Mouse (Mus musculus) intestine, embryonic 16.5 days (tissue): ENCODE measurements around the gene Man2a2. TPM values are rescaled to one million over a fixed set of nuclear protein-coding genes. Genes with fewer than 3 reads are reported as not detected.

Source experiments
- ATAC-seq: fragments of 200-750 bp; cut with Nextera tagmentation; 2 replicates; pipeline ENCODE4 v1.8.0; 2017; ENCODE audit warnings: moderate TSS enrichment, moderate library complexity
- H3K27ac ChIP-seq: fragments of 300-500 bp; sonication (generic); 2 replicates; pipeline ENCODE4 v1.5.1; 2014; ENCODE audit warnings: mild to moderate bottlenecking, low read length
- H3K27me3 ChIP-seq: fragments of 300-500 bp; sonication (generic); replicated peaks from 2 replicates; pipeline ENCODE4 v1.6.1; 2014; ENCODE audit warnings: low read length, control low read depth, mixed read lengths; ENCODE audit not compliant: control insufficient read depth, insufficient read depth
- H3K36me3 ChIP-seq: fragments of 300-500 bp; sonication (generic); 2 replicates; pipeline ENCODE4 v1.6.1; 2014; ENCODE audit warnings: low read length, control low read depth; ENCODE audit not compliant: control insufficient read depth, insufficient read depth
- H3K4me1 ChIP-seq: fragments of 300-500 bp; sonication (generic); 2 replicates; pipeline ENCODE4 v1.6.1; 2014; ENCODE audit warnings: low read length, control low read depth, mixed read lengths; ENCODE audit not compliant: control insufficient read depth, insufficient read depth
- H3K4me2 ChIP-seq: fragments of 300-500 bp; sonication (generic); 2 replicates; pipeline ENCODE4 v1.6.1; 2014; ENCODE audit warnings: low read depth, low read length, control low read depth
- H3K4me3 ChIP-seq: fragments of 300-500 bp; sonication (generic); 2 replicates; pipeline ENCODE4 v1.5.1; 2014; ENCODE audit warnings: mild to moderate bottlenecking, low read length
- H3K9ac ChIP-seq: fragments of 300-500 bp; sonication (generic); 2 replicates; pipeline ENCODE4 v1.6.1; 2014; ENCODE audit warnings: low read depth, low read length
- H3K9me3 ChIP-seq: fragments of 300-500 bp; sonication (generic); 2 replicates; pipeline ENCODE4 v1.6.1; 2016; ENCODE audit warnings: low read length, control low read depth; ENCODE audit not compliant: control insufficient read depth
- WGBS: fragments of 180-500 bp; shearing (Covaris S2); extraction: QIAGEN DNeasy Blood & Tissue Kit; methylation state at CpG from one replicate; pipeline ENCODE4 v1.1.7; 2014; 5-methylcytosine and 5-hydroxymethylcytosine counted together
- polyA plus RNA-seq: library from polyadenylated mRNA; unstranded; fragments of >200 nt; fragmentation: Nextera tagmentation; extraction: Ambion mirVana; gene quantifications from 2 replicates; pipeline ENCODE4 v1.2.1, GENCODE M21; 2015

Man2a2 gene
- polyA plus RNA-seq, 1 experiment from 2014 or later, result 8.0 TPM

GRCm38 (mm10) chr7:80299568-80299967 lies 71.6 kb downstream of the Man2a2 start:
- ATAC-seq, result no peak
- no peak overlapping the region for H3K27ac ChIP-seq
- no peaks in the 10 kb centered on the region for H3K9me3 ChIP-seq
- H3K27me3 ChIP-seq, result no peaks in the 10 kb centered on the region
- no peak overlapping the region for H3K4me2 ChIP-seq
- H3K9ac ChIP-seq, result no peak overlapping the region
- no peak overlapping the region for H3K4me3 ChIP-seq
- H3K36me3 ChIP-seq, result peaks cover 9% of the 10 kb centered on the region
- WGBS, result 77% methylated on average over 3 of the region's 3 CpGs
- peaks cover 14% of the 10 kb centered on the region; the same call in 1 of the 2 replicates for H3K4me1 ChIP-seq

Other genes with a start within 250 kb of the Man2a2 start
- gene Sema4b, start 184.5 kb downstream of the Man2a2 start, polyA plus RNA-seq, result 14.9 and 16.3 TPM in 2 replicates
- 285 and 306 TPM in 2 replicates for gene Cib1, start 138.6 kb downstream of the Man2a2 start, polyA plus RNA-seq
- gene Gdpgp1, start 138.5 kb downstream of the Man2a2 start, polyA plus RNA-seq, result 7.6 and 8.1 TPM in 2 replicates
- gene Ttll13, start 125.0 kb downstream of the Man2a2 start, polyA plus RNA-seq, result 0.56 and 0.69 TPM in 2 replicates
- gene Ngrn, start 110.2 kb downstream of the Man2a2 start, polyA plus RNA-seq, result 52.0 and 57.8 TPM in 2 replicates
- 15.9 and 16.1 TPM in 2 replicates for gene Vps33b, start 101.7 kb downstream of the Man2a2 start, polyA plus RNA-seq
- gene Prc1, start 76.9 kb downstream of the Man2a2 start, polyA plus RNA-seq, result 101 and 102 TPM in 2 replicates
- gene Rccd1, start 46.9 kb downstream of the Man2a2 start, polyA plus RNA-seq, result 7.9 and 8.3 TPM in 2 replicates
- 35.0 and 38.5 TPM in 2 replicates for gene Unc45a, start 30.4 kb downstream of the Man2a2 start, polyA plus RNA-seq
- 15.1 and 18.7 TPM in 2 replicates for gene Hddc3, start 28.3 kb downstream of the Man2a2 start, polyA plus RNA-seq
- gene Fes, start 16.6 kb upstream of the Man2a2 start, polyA plus RNA-seq, result 10.9 and 11.6 TPM in 2 replicates
- gene Furin, start 34.1 kb upstream of the Man2a2 start, polyA plus RNA-seq, result 7.8 and 9.7 TPM in 2 replicates
- gene Blm, start 163.7 kb upstream of the Man2a2 start, polyA plus RNA-seq, result 11.7 and 12.8 TPM in 2 replicates